Mouse (Mus musculus) ES-Bruce4 (cell line): Measurements from ENCODE around the gene Zdbf2. TPM values are rescaled to one million over a fixed set of nuclear protein-coding genes. Genes with fewer than 3 reads are reported as not detected.
"Not testable (repeated sequence)": the region's sequence is repeated elsewhere in the genome, so short reads cannot be mapped to it uniquely, and the experiment has no call there.

Source experiments
- H3K27ac ChIP-seq: 2 replicates; pipeline ENCODE4 v1.5.1; 2012; ENCODE audit warnings: low read length, inconsistent platforms; ENCODE audit not compliant: insufficient read depth
- H3K27me3 ChIP-seq: 2 replicates; pipeline ENCODE4 v1.6.1; 2012; ENCODE audit warnings: mild to moderate bottlenecking, low read length, inconsistent platforms; ENCODE audit not compliant: control insufficient read depth, poor library complexity, insufficient read depth, severe bottlenecking
- H3K36me3 ChIP-seq: 2 replicates; pipeline ENCODE4 v1.6.1; 2012; ENCODE audit warnings: inconsistent platforms, mild to moderate bottlenecking, low read length, moderate library complexity; ENCODE audit not compliant: control insufficient read depth, poor library complexity, insufficient read depth, severe bottlenecking
- H3K4me1 ChIP-seq: one replicate; pipeline ENCODE4 v1.8.1; 2011; ENCODE audit warnings: low read length; ENCODE audit not compliant: control insufficient read depth, insufficient read depth
- H3K4me3 ChIP-seq: 2 replicates; pipeline ENCODE4 v1.5.1; 2011; ENCODE audit warnings: low read depth, mild to moderate bottlenecking, low read length
- H3K9ac ChIP-seq: 2 replicates; pipeline ENCODE4 v1.6.1; 2012; ENCODE audit warnings: low read depth, mild to moderate bottlenecking, inconsistent platforms; ENCODE audit not compliant: poor library complexity, severe bottlenecking
- H3K9me3 ChIP-seq: replicated peaks from 2 replicates; pipeline ENCODE4 v1.6.1; 2012; ENCODE audit warnings: mild to moderate bottlenecking, low read length, inconsistent platforms; ENCODE audit not compliant: control insufficient read depth, poor library complexity, insufficient read depth, severe bottlenecking
- CTCF ChIP-seq: IDR thresholded peaks from one replicate; pipeline ENCODE4 v1.8.1; 2011; ENCODE audit warnings: low read depth, low read length
- EP300 ChIP-seq: IDR thresholded peaks from 2 replicates; pipeline ENCODE4 v1.6.1; 2011; ENCODE audit warnings: low read depth, low read length; ENCODE audit not compliant: insufficient read depth
- POLR2A ChIP-seq: IDR thresholded peaks from one replicate; pipeline ENCODE4 v1.8.1; 2011; ENCODE audit warnings: low read length; ENCODE audit not compliant: insufficient read depth
- polyA plus RNA-seq: library from polyadenylated mRNA; stranded (reverse); fragments of >200 nt; gene quantifications from 2 replicates; pipeline ENCODE4 v1.2.4, GENCODE M21; 2011; ENCODE audit warnings: low read depth; ENCODE audit not compliant: missing spikeins, insufficient read depth, insufficient read length

Gene Zdbf2
- polyA plus RNA-seq, 1 experiment, result 35.7 TPM

- Histone ChIP-seq H3K36me3 (peaks cover 2% of the 10 kb centered on the region; the same call in 1 of the 2 replicates), H3K4me1 (no peaks in the 10 kb centered on the region), H3K9ac (no peak overlapping the region), H3K9me3 (no peaks in the 10 kb centered on the region), H3K27ac (no peak overlapping the region), H3K4me3 (no peak overlapping the region), H3K27me3 (no peaks in the 10 kb centered on the region)
- TF ChIP-seq CTCF (no peak), POLR2A (no peak), EP300 (no peak)
Observed at GRCm38 (mm10) chr1:63293965-63294364, 20.9 kb downstream of the Zdbf2 start.

DNA sequence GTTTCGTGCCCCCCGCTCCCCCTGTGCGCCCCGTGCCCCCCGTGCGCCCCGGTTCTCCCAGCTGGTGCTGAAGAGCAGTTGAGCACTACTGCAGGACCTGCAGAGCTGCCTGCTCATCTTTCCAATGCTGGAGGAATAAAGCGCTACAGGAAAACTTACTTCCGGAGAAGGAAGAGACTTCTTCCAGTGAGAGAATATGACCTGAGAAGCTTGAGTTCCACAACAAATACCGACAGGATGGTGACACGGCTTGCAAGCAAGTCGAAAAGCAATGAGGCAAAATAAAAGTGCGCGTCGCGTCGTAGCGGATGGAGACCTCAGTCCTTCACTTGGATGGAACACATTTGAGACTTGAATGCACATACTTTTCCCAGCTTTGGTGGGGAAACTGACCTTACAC, 36.6 kb downstream of the Zdbf2 start:
- Histone ChIP-seq H3K4me1 (no peaks in the 10 kb centered on the region), H3K36me3 (peaks cover 3% of the 10 kb centered on the region; the same call in 1 of the 2 replicates), H3K9me3 (no peaks in the 10 kb centered on the region), H3K27ac (no peak overlapping the region), H3K4me3 (peak overlapping the region; percentile 69), H3K27me3 (no peaks in the 10 kb centered on the region), H3K9ac (peak overlapping the region; percentile 95)
- no peak for TF ChIP-seq POLR2A
- no peak for TF ChIP-seq EP300
- TF ChIP-seq CTCF, result no peak

DNA sequence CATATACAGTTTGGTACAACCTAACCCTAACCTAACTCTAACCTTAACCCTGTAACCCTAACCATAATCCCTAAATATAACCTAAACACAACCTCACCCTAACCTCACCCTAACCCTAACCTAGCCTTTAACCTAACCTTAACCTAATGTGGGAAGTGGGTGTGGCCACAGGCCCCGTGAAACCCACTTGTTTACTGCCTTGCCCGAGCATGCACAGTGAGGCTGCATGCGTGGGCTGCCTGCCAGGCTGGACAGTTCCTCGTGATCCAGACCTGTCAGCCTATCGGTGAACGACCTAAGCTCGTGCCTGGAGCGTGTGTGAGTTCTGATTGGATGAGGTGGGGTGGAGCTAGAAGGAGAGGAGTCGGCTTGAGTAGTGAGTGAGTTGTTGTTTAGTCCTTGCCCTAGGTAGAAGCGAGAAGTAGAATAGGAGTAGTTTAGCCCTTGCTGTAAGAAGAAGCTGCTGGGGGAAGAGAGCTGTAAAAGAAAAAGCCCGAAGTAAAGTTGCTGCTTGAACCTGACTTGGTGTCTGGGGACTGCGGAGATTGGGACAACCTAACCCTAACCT, 50.6 kb downstream of the Zdbf2 start:
- Histone ChIP-seq H3K27ac (peak overlapping the region; percentile 100), H3K9ac (peak overlapping the region; percentile 54; the same call in 1 of the 2 replicates)
- TF ChIP-seq POLR2A (peak; percentile 24), EP300 (peak; percentile 93; the same call in 1 of the 2 replicates)
- H3K4me1 ChIP-seq, H3K9me3 ChIP-seq, H3K4me3 ChIP-seq, H3K27me3 ChIP-seq, H3K36me3 ChIP-seq: not testable (repeated sequence)

Other genes with a start within 250 kb of the Zdbf2 start
- 31.4 and 32.5 TPM in 2 replicates for gene Ino80d, start 158.6 kb upstream of the Zdbf2 start, polyA plus RNA-seq
- gene Eef1b2, start 96.4 kb upstream of the Zdbf2 start, polyA plus RNA-seq, result 2,024 and 2,095 TPM in 2 replicates
- 106 and 110 TPM in 2 replicates for gene Ndufs1, start 96.4 kb upstream of the Zdbf2 start, polyA plus RNA-seq
- 0.35 and 0.61 TPM in 2 replicates for gene Gpr1, start 58.7 kb upstream of the Zdbf2 start, polyA plus RNA-seq
- 24.8 and 26.1 TPM in 2 replicates for gene Adam23, start 172.6 kb downstream of the Zdbf2 start, polyA plus RNA-seq